Mouse (Mus musculus) heart, embryonic 13.5 days (tissue): ENCODE measurements at regions not wholly inside any gene's neighbourhood (a gene's known extent, or its start where the extent isn't known, plus 50 kb on each side); places are given as distances from the start of the nearest gene placed in this dataset.
A peak's percentile ranks its signal among the peaks of the same experiment; 100 is the strongest.

Experiments used
- ATAC-seq: fragments of 200-750 bp; cut with Nextera tagmentation; 2 replicates; pipeline ENCODE4 v1.8.0; 2017; ENCODE audit warnings: moderate TSS enrichment; ENCODE audit not compliant: insufficient number of reproducible peaks, low FRiP score, low TSS enrichment; ENCODE audit errors: extremely low read depth
- H3K27ac ChIP-seq: fragments of 300-500 bp; sonication (generic); replicated peaks from 2 replicates; pipeline ENCODE4 v1.5.1; 2015; ENCODE audit warnings: moderate library complexity, mild to moderate bottlenecking, inconsistent platforms
- H3K27me3 ChIP-seq: fragments of 300-500 bp; sonication (generic); replicated peaks from 2 replicates; pipeline ENCODE4 v1.6.1; 2015; ENCODE audit warnings: mild to moderate bottlenecking, inconsistent platforms
- H3K36me3 ChIP-seq: fragments of 300-500 bp; sonication (generic); 2 replicates; pipeline ENCODE4 v1.6.1; 2015; ENCODE audit warnings: mild to moderate bottlenecking, inconsistent platforms
- H3K4me1 ChIP-seq: fragments of 300-500 bp; sonication (generic); 2 replicates; pipeline ENCODE4 v1.6.1; 2015; ENCODE audit warnings: inconsistent platforms
- H3K4me2 ChIP-seq: fragments of 300-500 bp; sonication (generic); 2 replicates; pipeline ENCODE4 v1.6.1; 2015; ENCODE audit warnings: inconsistent platforms, mild to moderate bottlenecking, moderate library complexity
- H3K4me3 ChIP-seq: fragments of 300-500 bp; sonication (generic); 2 replicates; pipeline ENCODE4 v1.5.1; 2015; ENCODE audit warnings: moderate library complexity, mild to moderate bottlenecking, inconsistent platforms
- H3K9ac ChIP-seq: fragments of 300-500 bp; sonication (generic); 2 replicates; pipeline ENCODE4 v1.6.1; 2015; ENCODE audit warnings: inconsistent platforms, mild to moderate bottlenecking, moderate library complexity
- H3K9me3 ChIP-seq: fragments of 300-500 bp; sonication (generic); 2 replicates; pipeline ENCODE4 v1.6.1; 2016; ENCODE audit warnings: inconsistent platforms
- WGBS: fragments of 180-500 bp; shearing (Covaris S2); methylation state at CpG from one replicate; pipeline ENCODE4 v1.1.7; 2015; ENCODE audit warnings: mixed read lengths; 5-methylcytosine and 5-hydroxymethylcytosine counted together

- no peaks in the 10 kb centered on the region for H3K9me3 ChIP-seq
- no peak overlapping the region for H3K4me2 ChIP-seq
- H3K27me3 ChIP-seq = no peaks in the 10 kb centered on the region
- H3K36me3 ChIP-seq = no peaks in the 10 kb centered on the region
- 69% methylated on average over 8 of the region's 8 CpGs for WGBS
- H3K4me3 ChIP-seq = no peak overlapping the region
- no peak for ATAC-seq
- no peak overlapping the region for H3K9ac ChIP-seq
- no peak overlapping the region for H3K27ac ChIP-seq
- no peaks in the 10 kb centered on the region for H3K4me1 ChIP-seq
Measured at GRCm38 (mm10) chr7:70003200-70003986, 363.1 kb downstream of the Nr2f2 start.

GRCm38 (mm10) chr7:69998756-69999155 lies 367.8 kb downstream of the Nr2f2 start:
- WGBS = 47% methylated on average over 1 of the region's 1 CpGs
- no peaks in the 10 kb centered on the region for H3K27me3 ChIP-seq
- no peaks in the 10 kb centered on the region for H3K9me3 ChIP-seq
- H3K4me3 ChIP-seq = no peak overlapping the region
- H3K36me3 ChIP-seq = no peaks in the 10 kb centered on the region
- H3K9ac ChIP-seq = no peak overlapping the region
- 0 out of 2 replicates have a peak, but pooled peaks cover 4% of the 10 kb centered on the region for H3K4me1 ChIP-seq
- H3K4me2 ChIP-seq = no peak overlapping the region
- ATAC-seq = no peak
- no peak overlapping the region for H3K27ac ChIP-seq

- Histone ChIP-seq H3K4me3 (no peak overlapping the region), H3K9ac (no peak overlapping the region), H3K9me3 (no peaks in the 10 kb centered on the region), H3K4me1 (peaks cover 17% of the 10 kb centered on the region; the same call in 1 of the 2 replicates), H3K27ac (no peak overlapping the region), H3K4me2 (no peak overlapping the region), H3K27me3 (no peaks in the 10 kb centered on the region), H3K36me3 (no peaks in the 10 kb centered on the region)
- WGBS = 80% methylated on average over 6 of the region's 6 CpGs
- ATAC-seq = no peak
Measured at GRCm38 (mm10) chr7:69994540-69995303, 371.8 kb downstream of the Nr2f2 start.

GRCm38 (mm10) chr7:69992383-69993327 lies 373.9 kb downstream of the Nr2f2 start:
- H3K4me2 ChIP-seq = peak overlapping the region; percentile 72
- peaks cover 17% of the 10 kb centered on the region; the same call in 1 of the 2 replicates for H3K4me1 ChIP-seq
- no peaks in the 10 kb centered on the region for H3K36me3 ChIP-seq
- no peaks in the 10 kb centered on the region for H3K9me3 ChIP-seq
- peak overlapping the region; percentile 63 for H3K9ac ChIP-seq
- WGBS = 13% methylated on average over 21 of the region's 21 CpGs
- peak overlapping the region; percentile 49 for H3K4me3 ChIP-seq
- H3K27ac ChIP-seq = no peak overlapping the region
- no peak for ATAC-seq
- no peaks in the 10 kb centered on the region for H3K27me3 ChIP-seq

- Histone ChIP-seq H3K9ac (no peak overlapping the region), H3K4me3 (peak overlapping the region; percentile 49), H3K27me3 (no peaks in the 10 kb centered on the region), H3K4me1 (peaks cover 14% of the 10 kb centered on the region; the same call in 1 of the 2 replicates), H3K27ac (no peak overlapping the region), H3K4me2 (peak overlapping the region; percentile 72), H3K36me3 (no peaks in the 10 kb centered on the region), H3K9me3 (no peaks in the 10 kb centered on the region)
- no peak for ATAC-seq
- WGBS = 30% methylated on average over 3 of the region's 3 CpGs
Measured at GRCm38 (mm10) chr7:69991982-69992381, 374.6 kb downstream of the Nr2f2 start.

GRCm38 (mm10) chr7:69988704-69989103 lies 377.8 kb downstream of the Nr2f2 start:
- no peak for ATAC-seq
- Histone ChIP-seq H3K27ac (no peak overlapping the region), H3K4me2 (no peak overlapping the region), H3K4me1 (peaks cover 13% of the 10 kb centered on the region; the same call in 1 of the 2 replicates), H3K9ac (no peak overlapping the region), H3K9me3 (no peaks in the 10 kb centered on the region), H3K27me3 (no peaks in the 10 kb centered on the region), H3K4me3 (no peak overlapping the region), H3K36me3 (no peaks in the 10 kb centered on the region)
- WGBS = 39% methylated on average over 5 of the region's 5 CpGs

GRCm38 (mm10) chr7:69981301-69981700 lies 385.2 kb downstream of the Nr2f2 start:
- no peak for ATAC-seq

GRCm38 (mm10) chr7:69976369-69976768 lies 390.2 kb downstream of the Nr2f2 start:
- ATAC-seq = no peak
- no peak overlapping the region for H3K4me3 ChIP-seq
- no peaks in the 10 kb centered on the region for H3K27me3 ChIP-seq
- no peak overlapping the region for H3K9ac ChIP-seq
- H3K36me3 ChIP-seq = no peaks in the 10 kb centered on the region
- 79% methylated on average over 3 of the region's 3 CpGs for WGBS
- H3K4me2 ChIP-seq = no peak overlapping the region
- no peaks in the 10 kb centered on the region for H3K4me1 ChIP-seq
- no peaks in the 10 kb centered on the region for H3K9me3 ChIP-seq
- H3K27ac ChIP-seq = no peak overlapping the region

More at GRCm38 (mm10) chr7:69981301-69981700, 385.2 kb downstream of the Nr2f2 start:
- no peak overlapping the region for H3K4me3 ChIP-seq
- H3K9ac ChIP-seq = no peak overlapping the region
- no peaks in the 10 kb centered on the region for H3K27me3 ChIP-seq
- no peaks in the 10 kb centered on the region for H3K36me3 ChIP-seq
- 54% methylated on average over 2 of the region's 2 CpGs for WGBS
- H3K4me2 ChIP-seq = no peak overlapping the region
- no peaks in the 10 kb centered on the region for H3K9me3 ChIP-seq
- no peaks in the 10 kb centered on the region for H3K4me1 ChIP-seq
- no peak overlapping the region for H3K27ac ChIP-seq

GRCm38 (mm10) chr7:69964002-69964401 lies 402.5 kb downstream of the Nr2f2 start:
- no peak for ATAC-seq
- no peaks in the 10 kb centered on the region for H3K36me3 ChIP-seq
- no peak overlapping the region for H3K4me2 ChIP-seq
- no peaks in the 10 kb centered on the region for H3K27me3 ChIP-seq
- no peak overlapping the region for H3K9ac ChIP-seq
- H3K4me1 ChIP-seq = no peaks in the 10 kb centered on the region
- 58% methylated on average over 8 of the region's 8 CpGs for WGBS
- H3K4me3 ChIP-seq = no peak overlapping the region
- no peak overlapping the region for H3K27ac ChIP-seq
- H3K9me3 ChIP-seq = no peaks in the 10 kb centered on the region

GRCm38 (mm10) chr7:69950221-69950670 lies 416.3 kb downstream of the Nr2f2 start:
- no peaks in the 10 kb centered on the region for H3K9me3 ChIP-seq
- H3K4me2 ChIP-seq = no peak overlapping the region
- no peak for ATAC-seq

More at GRCm38 (mm10) chr7:69950221-69950670, 416.3 kb downstream of the Nr2f2 start:
- WGBS = 60% methylated on average over 6 of the region's 6 CpGs
- Histone ChIP-seq H3K27me3 (no peaks in the 10 kb centered on the region), H3K36me3 (no peaks in the 10 kb centered on the region), H3K4me3 (no peak overlapping the region), H3K9ac (no peak overlapping the region), H3K27ac (no peak overlapping the region), H3K4me1 (no peaks in the 10 kb centered on the region)
